Mouse (Mus musculus): ENCODE results near the gene Thbs3.

Thbs3 gene

DNA sequence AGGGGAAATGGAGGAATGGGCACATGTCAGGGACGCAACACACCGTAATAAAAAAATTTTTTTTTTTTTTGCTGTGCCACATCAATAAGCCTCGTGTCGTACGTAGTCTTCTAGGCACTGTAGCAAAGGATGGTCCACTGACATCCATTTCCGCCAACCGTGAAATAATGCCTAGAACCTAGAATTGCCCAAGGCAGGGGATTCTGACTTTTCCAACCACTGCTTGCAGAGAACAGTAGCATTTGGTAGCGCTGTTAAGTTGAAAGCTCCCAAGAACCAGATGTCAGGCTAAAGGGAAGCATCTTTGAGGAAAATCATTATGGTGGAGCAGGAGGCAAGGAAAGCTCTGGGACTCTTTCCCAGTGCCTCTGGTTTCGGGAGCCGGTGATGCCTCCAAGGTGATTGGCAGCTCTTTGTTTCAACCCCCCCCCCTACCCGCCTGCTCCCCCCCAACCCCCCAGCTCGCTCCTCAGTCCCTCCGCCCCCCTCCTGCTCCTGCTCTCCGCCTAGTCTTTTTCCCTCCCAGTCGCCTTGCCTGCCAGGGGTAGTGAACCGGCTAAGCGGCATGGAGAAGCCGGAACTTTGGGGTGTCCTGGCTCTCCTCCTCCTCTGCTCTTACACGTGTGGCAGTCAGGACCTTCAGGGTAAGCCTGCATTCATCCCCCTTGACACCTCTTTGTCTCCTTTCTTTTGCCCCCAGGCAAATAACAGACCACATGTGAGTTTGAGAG, at the start of gene Thbs3:
Thbs3 (plus strand) TSS at position 500 of the 731 bp plus-strand sequence.
- DNase-seq (ENCODE audit: low read depth, low spot score): no peak

- DNase-seq (ENCODE audit: low read depth, low spot score): no peak
Measured at GRCm38 (mm10) chr3:89165268-89165870, 49.6 kb upstream of the Thbs3 start.

DNA sequence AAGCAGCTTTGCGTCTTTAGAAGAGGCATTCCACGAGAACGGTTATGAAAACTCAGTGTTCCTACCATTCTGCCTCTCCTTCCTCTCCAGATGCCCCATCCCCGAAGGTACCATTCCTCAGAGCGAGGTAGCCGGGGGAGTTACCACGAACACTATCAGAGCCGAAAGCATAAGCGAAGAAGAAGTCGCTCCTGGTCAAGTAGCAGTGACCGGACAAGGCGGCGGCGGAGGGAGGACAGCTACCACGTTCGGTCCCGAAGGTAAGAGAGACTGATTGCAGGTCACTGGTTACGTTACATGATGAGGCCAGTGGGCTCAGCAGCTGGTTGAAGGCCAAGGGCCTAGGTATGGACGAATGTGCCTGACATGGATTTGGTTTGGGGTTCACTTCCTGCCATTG, 48.0 kb upstream of the Thbs3 start:
- DNase-seq (ENCODE audit: low read depth, low spot score): no peak

DNA sequence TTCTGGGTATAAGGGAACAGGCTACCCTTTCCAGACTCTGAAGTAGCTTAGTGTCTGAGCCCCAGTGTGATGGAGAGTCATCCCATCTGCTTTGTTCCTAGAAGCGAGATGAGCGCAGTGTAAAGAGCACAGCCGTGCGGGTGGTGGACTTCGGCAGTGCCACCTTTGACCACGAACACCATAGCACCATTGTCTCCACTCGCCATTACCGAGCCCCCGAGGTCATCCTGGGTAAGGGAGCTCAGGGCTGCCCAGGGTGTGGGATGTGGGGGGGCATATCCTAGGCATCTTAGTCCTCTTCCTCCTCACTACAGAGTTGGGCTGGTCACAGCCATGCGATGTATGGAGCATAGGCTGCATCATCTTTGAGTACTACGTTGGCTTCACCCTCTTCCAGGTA, 40.1 kb upstream of the Thbs3 start:
- DNase-seq (ENCODE audit: low read depth, low spot score): no peak

DNA sequence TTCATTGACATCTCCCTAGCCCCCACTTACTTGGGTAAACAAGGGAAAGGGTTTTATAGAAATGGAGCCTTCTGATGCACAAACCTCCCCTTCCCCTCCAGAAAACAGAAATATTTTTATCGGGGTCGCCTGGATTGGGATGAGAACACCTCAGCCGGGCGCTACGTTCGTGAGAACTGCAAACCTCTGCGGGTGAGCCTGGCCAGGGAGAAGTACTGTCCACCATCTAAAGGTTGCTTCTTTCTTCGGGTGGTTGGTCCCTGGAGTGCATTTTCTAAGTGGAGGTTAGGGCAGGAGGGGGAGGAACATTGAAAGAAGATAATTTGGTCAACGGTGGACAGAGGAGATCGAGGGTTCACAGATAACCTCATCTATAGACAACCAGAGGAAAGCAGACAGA, 39.4 kb upstream of the Thbs3 start:
- DNase-seq (ENCODE audit: low read depth, low spot score): no peak

- no peak for DNase-seq (ENCODE audit: low read depth, low spot score)
Measured at GRCm38 (mm10) chr3:89176421-89176820, 38.6 kb upstream of the Thbs3 start.

- DNase-seq (ENCODE audit: low read depth, low spot score): peak; percentile 81
Measured at GRCm38 (mm10) chr3:89177242-89178106, 37.5 kb upstream of the Thbs3 start, which contains the start of gene Scamp3. Gene Scamp3, plus strand, starts transcription at chr3:89177473.

- no peak for DNase-seq (ENCODE audit: low read depth, low spot score)
Measured at GRCm38 (mm10) chr3:89178107-89178385, 36.9 kb upstream of the Thbs3 start.

- DNase-seq (ENCODE audit: low read depth, low spot score): no peak
Measured at GRCm38 (mm10) chr3:89179056-89179455, 35.9 kb upstream of the Thbs3 start.

GRCm38 (mm10) chr3:89181749-89182500, 33.1 kb upstream of the Thbs3 start:
- no peak for DNase-seq (ENCODE audit: low read depth, low spot score)

- DNase-seq (ENCODE audit: low read depth, low spot score): no peak
Measured at GRCm38 (mm10) chr3:89182531-89183057, 32.4 kb upstream of the Thbs3 start.

DNA sequence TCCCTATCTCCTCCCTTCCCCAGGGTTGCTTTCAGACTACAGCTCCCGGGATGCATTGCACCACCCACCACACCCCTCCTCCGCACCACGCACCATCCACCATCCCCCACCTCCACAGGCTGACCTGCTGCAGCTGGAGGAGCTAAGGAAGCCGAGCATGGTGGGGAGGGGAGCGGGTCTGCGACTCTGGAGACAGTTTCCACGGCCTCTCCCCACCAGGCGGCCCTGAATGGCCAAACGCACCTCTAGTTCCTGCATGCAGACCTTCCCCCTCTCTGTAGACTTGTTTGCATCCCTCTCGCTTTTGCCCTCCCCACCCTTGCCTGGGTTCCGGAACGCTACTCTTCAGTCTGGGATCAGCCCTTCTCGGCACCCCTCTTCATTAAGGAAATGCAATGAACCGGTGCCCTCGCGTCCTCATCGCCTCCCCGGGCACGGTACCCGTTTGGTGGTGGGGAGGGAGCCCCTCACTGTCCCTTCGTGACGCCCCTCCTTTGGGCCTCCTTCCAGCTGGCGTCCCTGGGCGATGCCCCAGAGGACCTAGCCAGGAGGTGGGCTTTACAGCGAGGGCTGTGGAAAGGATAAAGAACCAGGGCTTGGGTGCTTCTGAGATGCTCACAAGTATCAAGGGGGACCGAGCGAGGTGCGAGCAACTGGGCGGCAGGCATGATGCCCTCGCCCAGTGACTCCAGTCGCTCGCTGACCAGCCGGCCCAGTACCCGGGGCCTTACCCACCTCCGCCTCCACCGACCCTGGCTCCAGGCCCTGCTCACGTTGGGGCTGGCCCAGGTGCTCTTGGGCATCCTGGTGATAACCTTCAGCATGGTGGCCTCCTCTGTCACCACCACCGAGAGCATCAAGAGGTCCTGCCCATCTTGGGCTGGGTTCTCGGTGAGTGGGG, 31.7 kb upstream of the Thbs3 start, which contains the start of gene Fam189b:
Fam189b (plus strand) TSS at position 86 of the 901 bp plus-strand sequence.
- DNase-seq (ENCODE audit: low read depth, low spot score): no peak

DNA sequence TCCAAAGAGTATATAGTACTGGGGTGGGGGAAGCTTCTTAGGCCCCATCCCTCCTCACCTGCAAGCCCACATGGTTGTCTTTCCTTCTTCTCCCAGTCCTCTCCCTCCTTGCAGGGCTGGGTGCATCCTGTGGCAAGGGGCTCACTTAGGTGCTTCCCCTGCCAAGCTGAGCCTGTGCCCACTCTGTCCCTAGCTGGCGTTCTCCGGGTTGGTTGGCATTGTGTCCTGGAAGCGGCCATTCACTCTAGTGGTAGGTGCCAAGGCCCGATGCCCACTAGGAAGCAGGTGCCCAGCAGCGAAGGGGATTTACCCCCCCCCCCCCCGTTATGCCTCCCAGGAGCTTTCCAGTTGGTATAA, 31.0 kb upstream of the Thbs3 start:
- DNase-seq (ENCODE audit: low read depth, low spot score): no peak

DNA sequence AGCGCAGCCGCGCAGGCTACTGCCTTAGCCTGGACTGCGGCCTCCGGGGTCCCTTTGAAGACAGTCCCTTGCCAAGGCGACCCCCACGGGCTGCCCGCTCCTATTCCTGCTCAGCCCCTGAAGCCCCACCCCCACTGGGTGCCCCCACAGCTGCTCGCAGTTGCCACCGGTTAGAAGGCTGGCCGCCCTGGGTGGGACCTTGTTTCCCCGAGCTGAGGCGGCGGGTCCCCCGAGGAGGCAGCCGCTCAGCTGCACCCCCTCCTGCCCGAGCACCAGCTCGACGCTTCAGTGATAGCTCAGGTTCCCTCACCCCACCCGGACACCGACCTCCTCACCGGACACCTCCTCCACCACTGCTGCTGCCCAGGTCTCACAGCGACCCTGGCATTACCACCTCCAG, 27.8 kb upstream of the Thbs3 start:
- no peak for DNase-seq (ENCODE audit: low read depth, low spot score)

DNA sequence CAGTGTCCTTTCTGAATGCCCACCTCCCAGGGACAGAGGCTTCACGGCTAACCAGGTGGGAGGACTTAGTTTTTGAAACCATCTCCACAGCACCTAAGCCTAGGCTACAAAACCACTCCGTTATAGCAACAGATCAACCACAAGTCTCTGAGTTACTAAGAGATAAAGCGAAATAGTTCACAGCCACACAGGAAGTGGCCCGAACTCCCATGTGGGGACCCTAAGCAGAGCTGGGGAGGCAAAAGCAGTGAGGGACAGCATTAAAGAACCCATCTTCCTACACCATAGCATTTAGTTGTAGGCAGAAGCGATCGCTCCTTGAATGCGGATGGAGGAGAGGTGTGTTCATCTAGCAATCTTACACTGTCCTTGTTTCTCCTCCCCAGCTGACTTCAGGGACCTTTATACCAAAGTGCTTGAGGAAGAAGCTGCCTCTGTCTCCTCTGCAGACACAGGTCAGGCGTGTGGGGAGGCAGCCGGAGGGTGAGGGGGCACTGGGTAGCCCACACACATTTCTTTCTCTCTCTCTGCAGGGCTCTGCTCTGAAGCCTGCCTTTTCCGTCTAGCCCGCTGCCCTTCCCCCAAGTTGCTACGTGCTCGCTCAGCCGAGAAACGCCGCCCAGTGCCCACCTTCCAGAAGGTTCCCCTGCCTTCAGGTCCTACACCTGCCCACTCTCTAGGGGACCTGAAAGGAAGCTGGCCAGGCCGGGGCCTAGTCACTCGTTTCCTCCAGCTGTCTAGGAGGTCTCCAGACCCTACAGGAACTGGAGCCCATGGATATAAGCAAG, 27.1 kb upstream of the Thbs3 start:
- DNase-seq (ENCODE audit: low read depth, low spot score): no peak

GRCm38 (mm10) chr3:89188478-89188875, 26.5 kb upstream of the Thbs3 start:
- no peak for DNase-seq (ENCODE audit: low read depth, low spot score)

DNA sequence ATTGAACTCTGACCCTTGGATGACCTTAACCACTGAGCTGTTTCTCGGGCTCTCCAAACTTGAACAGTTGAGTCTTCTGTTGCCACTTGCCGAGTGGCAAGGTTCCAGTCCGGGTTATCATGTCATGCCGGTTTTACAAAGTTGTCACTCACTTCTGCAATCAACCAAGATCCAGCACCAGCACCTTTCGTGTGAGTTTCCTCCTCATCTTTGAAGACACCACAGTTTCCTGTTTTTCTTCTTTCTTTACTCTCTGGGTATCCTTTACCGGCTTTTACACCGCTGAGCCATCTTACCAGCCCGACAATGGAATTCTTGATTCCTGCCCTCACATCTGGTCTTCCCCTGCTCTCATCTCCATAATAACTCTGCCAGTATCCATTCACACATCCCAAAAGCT, 24.5 kb upstream of the Thbs3 start:
- DNase-seq (ENCODE audit: low read depth, low spot score): no peak

DNA sequence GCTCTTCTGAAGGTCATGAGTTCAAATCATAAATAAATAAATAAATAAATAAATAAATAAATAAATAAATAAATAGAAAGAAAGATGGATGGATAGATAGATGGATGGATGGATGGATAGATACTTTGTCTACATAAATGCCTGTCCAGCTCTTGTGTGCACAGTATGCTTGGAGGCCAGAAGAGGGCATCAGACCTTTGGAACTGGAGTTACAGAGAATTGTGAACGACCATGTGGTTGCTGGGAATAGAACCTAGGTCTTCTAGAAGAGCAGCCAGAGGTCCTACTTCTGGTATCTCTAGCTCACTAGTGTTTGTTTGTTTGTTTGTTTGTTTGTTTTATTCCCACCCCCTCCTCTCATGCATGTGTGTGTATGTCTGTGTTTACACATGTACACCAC, 21.6 kb upstream of the Thbs3 start:
- no peak for DNase-seq (ENCODE audit: low read depth, low spot score)

GRCm38 (mm10) chr3:89193853-89194252, 21.1 kb upstream of the Thbs3 start:
- no peak for DNase-seq (ENCODE audit: low read depth, low spot score)
